Mouse (Mus musculus): ENCODE results near the gene Arxes2. TPM values are rescaled to one million over a fixed set of nuclear protein-coding genes. Genes with fewer than 3 reads are reported as not detected.
"Not testable (repeated sequence)": the region's sequence is repeated elsewhere in the genome, so short reads cannot be mapped to it uniquely, and the experiment has no call there.

The Arxes2 gene
- total and polyA plus RNA-seq, 2 experiments from 2014 or later, result 14.9 to 37.5 TPM

DNA sequence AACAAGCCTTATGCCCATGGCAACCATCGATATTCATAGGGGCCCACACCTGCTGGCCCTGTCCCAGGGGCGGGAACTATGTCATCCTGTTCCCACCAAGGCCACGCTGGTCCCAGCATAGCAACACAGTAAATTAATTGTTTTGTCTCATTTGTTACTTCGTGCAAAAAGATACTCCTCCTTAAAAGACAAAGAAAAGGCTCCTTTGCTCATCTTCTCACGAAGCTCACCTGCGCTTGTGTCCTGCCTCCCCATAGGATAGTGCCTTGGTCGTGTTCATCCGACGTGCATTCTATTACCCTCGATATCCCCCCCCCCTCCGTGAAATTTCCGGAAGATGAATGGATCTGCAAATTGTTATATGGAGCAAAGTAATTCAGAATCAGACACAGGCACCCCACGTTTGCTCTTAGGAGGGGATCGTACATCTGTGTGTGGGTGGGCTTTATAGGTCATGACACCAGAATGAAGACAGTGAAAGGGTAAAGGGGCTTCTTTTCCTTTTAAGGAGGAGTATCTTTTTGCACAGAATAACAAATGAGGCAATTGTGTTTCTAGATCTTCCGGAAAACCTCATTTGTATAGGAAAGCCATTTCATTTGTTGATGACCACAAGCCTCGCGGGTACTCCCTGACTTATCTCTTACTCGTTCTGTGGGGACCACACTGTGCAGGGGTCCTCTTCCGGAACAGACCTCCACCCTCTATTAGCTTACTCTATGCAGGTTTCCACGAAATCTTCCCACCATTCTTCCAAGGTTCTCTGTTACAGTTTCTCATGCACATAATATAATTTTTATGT is 19.0 kb upstream of the Arxes2 start:
- H3K4me3 ChIP-seq (ENCODE audit: low read depth, low read length), result peak overlapping the region; percentile 17; the same call in 1 of the 2 replicates
- no peak overlapping the region for H3K9ac ChIP-seq (replicated peaks; ENCODE audit: low read depth, low read length)
- DNase-seq (ENCODE audit: low spot score) (no peak), ATAC-seq (ENCODE audit: insufficient read depth, low read depth) (no peak)
- H3K27ac ChIP-seq (ENCODE audit: low read depth), result no peak overlapping the region
- no peaks in the 10 kb centered on the region for H3K36me3 ChIP-seq (replicated peaks; ENCODE audit: control insufficient read depth, insufficient read depth, low read length)
- WGBS, result 53% methylated on average over 20 of the region's 20 CpGs
- TF ChIP-seq EP300 (IDR thresholded peaks at IDR 0.05; ENCODE audit: low read depth), result no peak
- TF ChIP-seq CTCF (IDR thresholded peaks at IDR 0.05; ENCODE audit: low read depth), result no peak
- no peaks in the 10 kb centered on the region for H3K9me3 ChIP-seq (replicated peaks; ENCODE audit: control insufficient read depth, low read length)
- no peaks in the 10 kb centered on the region for H3K27me3 ChIP-seq (ENCODE audit: control insufficient read depth, insufficient read depth, low read length)
- no peaks in the 10 kb centered on the region for H3K4me1 ChIP-seq (ENCODE audit: control insufficient read depth, insufficient read depth)
- peak overlapping the region; percentile 37 for H3K4me2 ChIP-seq (ENCODE audit: low read depth, low read length)

DNA sequence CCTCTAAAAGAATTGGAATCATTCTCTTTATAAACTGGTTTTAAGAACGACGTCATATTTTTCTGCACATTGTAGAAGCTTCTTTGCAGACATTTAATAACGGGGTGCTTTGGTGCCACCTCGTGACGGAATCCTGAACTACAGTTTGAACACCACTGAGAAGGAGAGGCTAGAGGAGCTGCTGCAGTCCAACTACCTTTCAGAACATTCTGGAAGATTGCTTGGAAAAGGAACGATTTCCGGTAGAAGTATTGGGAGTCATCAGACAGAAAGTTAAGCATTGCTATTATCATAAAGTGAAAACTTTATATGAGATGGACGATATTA is 18.4 kb upstream of the Arxes2 start:
- peak overlapping the region; percentile 37; the same call in 1 of the 2 replicates for H3K4me2 ChIP-seq (ENCODE audit: low read depth, low read length)
- H3K27ac ChIP-seq (ENCODE audit: low read depth), result no peak overlapping the region
- ATAC-seq (ENCODE audit: insufficient read depth, low read depth), result 0 out of 2 replicates have a peak, but pooled peaks have one; percentile 49
- H3K36me3 ChIP-seq (replicated peaks; ENCODE audit: control insufficient read depth, insufficient read depth, low read length), result no peaks in the 10 kb centered on the region
- H3K9ac ChIP-seq (replicated peaks; ENCODE audit: low read depth, low read length), result no peak overlapping the region
- TF ChIP-seq CTCF (IDR thresholded peaks at IDR 0.05; ENCODE audit: low read depth), result peak; percentile 58
- no peak for TF ChIP-seq EP300 (IDR thresholded peaks at IDR 0.05; ENCODE audit: low read depth)
- no peaks in the 10 kb centered on the region for H3K27me3 ChIP-seq (ENCODE audit: control insufficient read depth, insufficient read depth, low read length)
- H3K9me3 ChIP-seq (replicated peaks; ENCODE audit: control insufficient read depth, low read length), result no peaks in the 10 kb centered on the region
- DNase-seq (ENCODE audit: low spot score), result peak; percentile 55
- no peak overlapping the region for H3K4me3 ChIP-seq (ENCODE audit: low read depth, low read length)
- WGBS, result 16% methylated on average over 8 of the region's 8 CpGs
- no peaks in the 10 kb centered on the region for H3K4me1 ChIP-seq (ENCODE audit: control insufficient read depth, insufficient read depth)

DNA sequence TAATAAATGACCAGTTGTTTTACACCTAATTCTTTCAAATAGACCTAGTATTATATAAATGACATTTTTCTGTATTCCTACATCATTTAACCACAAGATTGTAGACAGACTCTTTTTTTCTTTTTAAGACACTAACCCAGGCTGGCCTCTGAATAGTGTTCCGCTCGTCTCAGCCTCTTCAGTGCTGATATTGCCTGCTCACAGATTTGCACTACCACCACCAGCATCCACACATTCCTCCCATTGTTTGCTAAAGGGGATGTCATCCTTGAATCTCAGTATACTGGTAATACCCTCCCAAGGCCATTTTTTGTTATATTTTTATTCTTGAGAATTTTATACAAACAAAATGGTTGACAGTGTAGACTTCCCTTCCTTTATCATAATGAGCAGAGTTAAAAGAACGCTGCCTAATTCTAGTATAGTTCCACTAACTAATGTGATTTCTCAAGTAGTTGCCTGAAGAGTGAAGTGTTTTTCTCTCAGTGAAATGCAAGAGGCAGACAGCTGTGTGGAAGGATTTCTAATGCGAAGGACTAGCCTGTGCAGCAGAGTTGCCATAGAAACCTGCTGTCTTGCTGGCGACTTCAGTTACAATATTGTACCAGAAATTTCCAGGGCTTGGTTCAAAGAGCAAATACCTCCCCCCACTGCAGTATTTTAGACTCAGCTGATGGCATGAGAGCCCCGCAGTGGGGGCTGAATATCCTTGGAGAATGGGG is 8.9 kb upstream of the Arxes2 start:
- Histone ChIP-seq H3K4me1 (ENCODE audit: control insufficient read depth, insufficient read depth) (no peaks in the 10 kb centered on the region), H3K9ac (replicated peaks; ENCODE audit: low read depth, low read length) (no peak overlapping the region), H3K4me3 (ENCODE audit: low read depth, low read length) (no peak overlapping the region), H3K9me3 (replicated peaks; ENCODE audit: control insufficient read depth, low read length) (no peaks in the 10 kb centered on the region), H3K4me2 (ENCODE audit: low read depth, low read length) (no peak overlapping the region), H3K36me3 (replicated peaks; ENCODE audit: control insufficient read depth, insufficient read depth, low read length) (no peaks in the 10 kb centered on the region), H3K27me3 (ENCODE audit: control insufficient read depth, insufficient read depth, low read length) (no peaks in the 10 kb centered on the region), H3K27ac (ENCODE audit: low read depth) (no peak overlapping the region)
- no peak for DNase-seq (ENCODE audit: low spot score)
- no peak for ATAC-seq (ENCODE audit: insufficient read depth, low read depth)
- TF ChIP-seq CTCF (IDR thresholded peaks at IDR 0.05; ENCODE audit: low read depth), result no peak
- TF ChIP-seq EP300 (IDR thresholded peaks at IDR 0.05; ENCODE audit: low read depth), result no peak
- WGBS, result 75% methylated on average over 6 of the region's 6 CpGs

DNA sequence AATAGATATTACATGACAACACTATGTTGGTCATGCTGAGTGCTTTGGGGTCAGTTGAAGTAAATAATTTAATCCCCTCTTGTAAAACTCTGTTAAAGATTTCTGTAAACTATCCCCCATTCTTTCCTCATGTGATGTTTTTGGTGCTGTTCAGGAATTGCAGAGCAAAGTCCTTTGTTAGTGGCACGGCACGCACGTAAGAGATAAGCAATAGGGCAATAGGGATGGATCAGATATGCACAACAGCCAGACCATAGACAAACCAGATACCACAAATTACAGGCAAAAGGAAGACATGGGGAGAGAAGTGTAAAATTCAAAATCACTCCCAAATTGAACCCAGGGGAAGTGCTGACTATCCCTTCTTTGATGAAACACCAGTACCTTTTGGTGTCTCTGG is 7.4 kb upstream of the Arxes2 start:
- Histone ChIP-seq H3K9ac (replicated peaks; ENCODE audit: low read depth, low read length) (no peak overlapping the region), H3K4me2 (ENCODE audit: low read depth, low read length) (no peak overlapping the region), H3K36me3 (replicated peaks; ENCODE audit: control insufficient read depth, insufficient read depth, low read length) (no peaks in the 10 kb centered on the region), H3K4me3 (ENCODE audit: low read depth, low read length) (no peak overlapping the region), H3K27me3 (ENCODE audit: control insufficient read depth, insufficient read depth, low read length) (no peaks in the 10 kb centered on the region), H3K4me1 (ENCODE audit: control insufficient read depth, insufficient read depth) (no peaks in the 10 kb centered on the region), H3K27ac (ENCODE audit: low read depth) (no peak overlapping the region), H3K9me3 (replicated peaks; ENCODE audit: control insufficient read depth, low read length) (no peaks in the 10 kb centered on the region)
- 76% methylated on average over 3 of the region's 3 CpGs for WGBS
- no peak for TF ChIP-seq CTCF (IDR thresholded peaks at IDR 0.05; ENCODE audit: low read depth)
- TF ChIP-seq EP300 (IDR thresholded peaks at IDR 0.05; ENCODE audit: low read depth), result no peak
- DNase-seq (ENCODE audit: low spot score) (no peak), ATAC-seq (ENCODE audit: insufficient read depth, low read depth) (no peak)

DNA sequence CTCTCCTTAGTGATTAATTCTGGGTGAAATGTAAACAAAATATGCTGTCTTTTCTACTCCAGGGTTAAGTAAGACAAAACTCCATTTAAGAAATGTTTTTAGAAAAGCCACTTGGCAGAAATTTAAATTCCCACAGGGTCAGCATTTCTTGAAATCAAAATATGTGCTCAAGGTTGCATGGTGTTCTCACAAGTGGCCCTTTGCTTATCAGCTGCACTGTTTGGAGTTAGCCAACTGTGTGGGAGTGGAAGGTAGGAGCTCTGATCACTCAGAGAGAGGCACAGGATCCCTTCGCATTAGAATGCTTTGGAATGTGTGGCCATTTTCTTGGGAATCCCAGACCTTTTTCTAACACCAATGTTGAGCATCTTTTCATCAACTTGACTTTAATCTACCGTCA is 3.0 kb upstream of the Arxes2 start:
- TF ChIP-seq EP300 (IDR thresholded peaks at IDR 0.05; ENCODE audit: low read depth) (no peak), CTCF (IDR thresholded peaks at IDR 0.05; ENCODE audit: low read depth) (no peak)
- Histone ChIP-seq H3K9me3 (replicated peaks; ENCODE audit: control insufficient read depth, low read length) (no peaks in the 10 kb centered on the region), H3K9ac (replicated peaks; ENCODE audit: low read depth, low read length) (no peak overlapping the region), H3K4me1 (ENCODE audit: control insufficient read depth, insufficient read depth) (no peaks in the 10 kb centered on the region), H3K36me3 (replicated peaks; ENCODE audit: control insufficient read depth, insufficient read depth, low read length) (no peaks in the 10 kb centered on the region), H3K27me3 (ENCODE audit: control insufficient read depth, insufficient read depth, low read length) (no peaks in the 10 kb centered on the region), H3K4me3 (ENCODE audit: low read depth, low read length) (no peak overlapping the region), H3K27ac (ENCODE audit: low read depth) (no peak overlapping the region), H3K4me2 (ENCODE audit: low read depth, low read length) (no peak overlapping the region)
- WGBS, result 58% methylated on average over 2 of the region's 2 CpGs
- DNase-seq (ENCODE audit: low spot score), result no peak
- ATAC-seq (ENCODE audit: insufficient read depth, low read depth), result no peak

DNA sequence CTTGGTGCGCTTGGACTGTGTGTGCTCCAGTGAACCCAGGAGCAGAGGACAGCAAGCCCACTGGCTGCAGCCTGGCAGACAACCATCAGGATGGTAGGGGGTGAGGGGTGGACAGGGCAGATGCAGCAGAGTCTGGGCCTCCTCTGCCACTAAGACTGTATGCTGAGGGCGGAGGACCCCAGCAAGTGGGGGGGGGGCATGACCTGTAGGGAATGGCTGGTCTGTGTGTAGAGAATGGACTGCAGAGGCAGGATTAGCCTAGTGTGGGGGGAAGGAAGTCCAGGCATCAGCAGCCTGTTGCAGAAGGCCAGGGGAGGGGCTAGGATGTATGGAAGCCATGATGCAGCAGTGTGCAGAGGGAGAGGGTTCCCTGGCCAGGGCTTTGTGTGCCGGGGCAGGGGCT is 431 bp upstream of the Arxes2 start:
- not testable (repeated sequence) for H3K4me3 ChIP-seq (ENCODE audit: low read depth, low read length); H3K36me3 ChIP-seq (replicated peaks; ENCODE audit: control insufficient read depth, insufficient read depth, low read length); H3K27me3 ChIP-seq (ENCODE audit: control insufficient read depth, insufficient read depth, low read length); H3K4me2 ChIP-seq (ENCODE audit: low read depth, low read length); H3K27ac ChIP-seq (ENCODE audit: low read depth); H3K4me1 ChIP-seq (ENCODE audit: control insufficient read depth, insufficient read depth); H3K9me3 ChIP-seq (replicated peaks; ENCODE audit: control insufficient read depth, low read length); DNase-seq (ENCODE audit: low spot score); H3K9ac ChIP-seq (replicated peaks; ENCODE audit: low read depth, low read length)
- ATAC-seq (ENCODE audit: insufficient read depth, low read depth), result peak; percentile 60
- WGBS, result 58% methylated on average over 2 of the region's 3 CpGs

All from heart, postnatal 0 days (tissue).